Mouse (Mus musculus) yolk sac, embryonic 10.5 days (tissue): Measurements from ENCODE around the gene Hpcal1.
"Not testable (repeated sequence)": the region's sequence is repeated elsewhere in the genome, so short reads cannot be mapped to it uniquely, and the experiment has no call there.

Experiments used
- DNase-seq: peaks from one replicate; pipeline ENCODE4 v3.0.0-alpha.2; 2017; ENCODE audit warnings: low spot score

The Hpcal1 gene

GRCm38 (mm10) chr12:17740226-17740625 is 49.6 kb downstream of the Hpcal1 start:
- no peak for DNase-seq

DNA sequence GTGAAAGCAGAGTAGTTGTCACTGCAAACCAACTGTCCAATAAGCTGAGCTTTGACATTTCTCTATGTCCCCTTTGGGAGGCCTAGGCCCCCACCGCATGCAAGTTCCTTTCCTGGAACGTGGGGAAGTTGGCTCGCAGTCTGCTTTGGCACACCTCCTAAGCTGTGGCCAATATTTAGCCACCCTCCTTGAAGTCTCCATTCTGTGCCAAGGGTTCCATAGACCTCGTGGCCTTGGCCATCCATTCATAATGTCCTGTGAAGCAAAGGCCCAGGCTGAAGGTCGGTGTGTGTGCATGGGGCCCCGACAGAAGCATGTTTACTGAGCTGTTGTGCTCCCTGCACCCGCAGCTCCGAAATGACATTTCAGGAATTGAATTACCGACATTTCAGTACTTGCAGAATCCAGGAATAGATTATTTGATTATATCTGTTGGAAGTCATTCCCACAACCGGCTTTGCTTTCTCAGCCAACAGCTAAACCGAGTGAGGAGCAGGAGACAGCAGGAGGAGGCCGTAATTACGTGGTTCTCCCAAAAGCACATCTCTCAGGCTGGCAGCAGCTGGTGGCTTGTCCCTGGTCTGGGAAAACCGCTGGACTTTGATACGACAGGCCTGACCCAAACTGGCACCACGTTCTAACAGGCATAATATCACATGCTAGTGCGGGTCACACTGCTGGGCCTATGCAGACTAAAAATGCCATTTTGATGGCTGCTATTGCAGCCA is 51.1 kb downstream of the Hpcal1 start:
- DNase-seq = no peak

DNA sequence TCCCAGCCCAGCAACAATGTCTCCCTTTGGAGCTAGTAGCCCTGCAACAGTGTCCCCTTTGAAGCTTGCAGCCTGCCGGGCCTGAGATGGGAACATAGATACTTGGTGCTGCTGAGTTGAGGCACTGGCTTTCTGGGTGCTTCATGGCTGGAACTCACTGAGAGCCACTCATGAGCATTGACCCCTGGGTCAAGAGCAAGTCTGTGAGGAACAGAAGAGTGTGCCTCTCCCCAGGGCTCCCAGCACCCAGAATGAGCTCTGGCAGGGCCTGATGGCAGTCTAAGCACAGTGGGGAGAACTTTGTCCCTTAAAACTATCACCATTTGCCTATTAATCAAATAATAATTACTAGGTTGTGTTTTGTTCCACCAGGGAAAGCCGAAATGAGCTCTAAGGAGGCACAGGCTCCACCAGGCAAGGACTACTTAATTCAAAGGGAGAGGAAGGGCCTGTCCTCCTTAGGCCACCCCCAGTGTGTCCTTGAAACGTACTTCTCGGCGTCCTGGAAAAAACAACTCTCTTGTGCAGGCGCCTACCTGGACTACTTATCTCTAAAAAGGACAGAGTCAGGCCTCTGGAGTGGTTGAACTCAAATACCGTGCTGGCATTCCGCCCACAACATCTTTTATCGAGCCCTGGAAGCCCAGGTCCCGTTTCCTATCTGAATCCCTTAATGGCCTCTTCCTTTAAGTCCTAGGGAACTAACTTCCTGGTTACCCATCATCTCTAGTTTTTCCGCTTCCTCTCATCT is 52.1 kb downstream of the Hpcal1 start:
- DNase-seq = no peak

DNA sequence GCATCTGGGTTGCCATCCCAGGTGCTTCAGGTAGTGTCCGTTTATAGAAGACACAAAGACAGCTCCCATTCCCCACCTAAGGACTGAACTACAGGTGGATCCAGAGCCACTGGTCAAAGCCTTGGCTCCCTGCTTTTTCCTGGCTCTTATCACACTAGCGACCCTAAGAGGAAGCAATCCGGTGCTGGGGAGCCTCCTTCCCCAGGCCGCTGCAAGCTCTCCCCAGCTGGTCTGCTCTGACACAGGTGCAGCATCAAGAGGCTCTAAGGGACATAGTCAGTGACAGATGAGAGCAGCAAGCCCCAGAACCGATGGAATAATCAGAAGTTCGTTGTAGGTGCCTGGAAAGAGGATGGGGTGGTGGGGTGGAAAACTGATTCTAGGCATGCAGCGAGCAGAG is 54.8 kb downstream of the Hpcal1 start:
- no peak for DNase-seq

DNA sequence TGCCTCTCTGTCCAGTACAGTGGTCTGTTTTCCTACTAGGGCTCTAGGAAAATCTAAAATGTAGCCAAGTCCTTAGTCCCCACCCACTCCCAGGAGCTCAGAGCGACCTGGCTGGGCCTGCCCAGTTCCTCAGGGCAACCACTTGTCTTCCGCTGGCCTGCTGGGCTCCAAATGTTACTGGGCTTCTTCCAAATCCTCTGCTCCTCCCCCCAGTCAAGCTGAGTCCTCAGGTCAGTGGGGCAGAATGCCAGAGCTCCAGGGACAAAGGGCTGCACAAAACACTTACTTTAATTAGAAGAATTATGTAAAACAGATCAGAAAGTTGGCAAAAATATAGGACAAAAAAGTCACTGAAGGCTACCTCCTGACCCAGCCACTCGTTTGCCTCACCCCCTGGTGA is 56.1 kb downstream of the Hpcal1 start:
- no peak for DNase-seq

DNA sequence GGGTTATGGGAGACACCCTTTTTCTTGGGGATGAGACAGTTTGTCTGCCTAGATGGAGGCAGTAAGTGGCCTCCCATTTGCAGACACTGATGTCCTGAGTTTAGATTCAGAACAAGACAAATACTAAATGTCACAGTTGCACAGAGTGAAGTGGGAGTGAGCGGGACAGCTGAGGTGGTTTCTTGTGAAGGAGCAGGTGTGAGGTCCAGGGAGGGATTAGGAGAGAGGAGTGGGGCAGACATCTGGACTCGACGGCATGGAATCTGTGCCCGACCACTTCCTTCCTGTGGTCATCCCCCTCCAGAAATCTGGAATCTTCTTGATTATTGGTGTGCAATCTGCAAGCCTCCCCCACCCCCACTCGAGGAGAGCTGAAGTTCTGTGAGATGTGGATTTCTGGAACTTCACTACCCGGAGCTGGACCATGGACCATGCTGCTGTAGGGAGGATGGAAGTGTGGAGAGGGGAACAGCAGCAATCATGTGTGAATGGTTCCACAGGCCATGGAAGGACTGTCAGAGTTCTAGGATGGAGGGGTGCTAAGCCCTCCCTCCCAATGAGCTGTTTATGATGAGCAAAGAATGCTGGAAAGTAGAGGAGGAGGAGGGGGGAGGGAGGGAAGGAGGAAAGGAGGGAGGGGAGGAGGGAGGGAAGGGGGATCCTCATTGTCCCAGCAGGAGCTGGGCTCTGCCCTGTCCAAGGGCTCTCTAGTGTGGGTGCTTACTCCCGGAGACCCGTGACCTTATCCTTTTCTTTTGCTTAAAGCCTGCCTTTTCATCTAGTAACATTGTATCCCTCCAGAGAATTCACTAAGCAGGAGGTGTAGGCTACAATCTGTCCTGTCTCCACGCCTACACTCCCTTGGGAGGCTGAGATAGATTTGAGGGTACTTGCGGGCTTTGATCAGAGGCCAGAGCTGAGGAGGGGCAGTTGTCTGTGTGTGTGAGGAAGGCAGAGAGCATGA is 56.8 kb downstream of the Hpcal1 start:
- no peak for DNase-seq

GRCm38 (mm10) chr12:17748155-17748529 is 57.5 kb downstream of the Hpcal1 start:
- no peak for DNase-seq

- no peak for DNase-seq
Measured at GRCm38 (mm10) chr12:17749784-17750183, 59.1 kb downstream of the Hpcal1 start.

- DNase-seq = no peak
Measured at GRCm38 (mm10) chr12:17750500-17750899, 59.8 kb downstream of the Hpcal1 start.

DNA sequence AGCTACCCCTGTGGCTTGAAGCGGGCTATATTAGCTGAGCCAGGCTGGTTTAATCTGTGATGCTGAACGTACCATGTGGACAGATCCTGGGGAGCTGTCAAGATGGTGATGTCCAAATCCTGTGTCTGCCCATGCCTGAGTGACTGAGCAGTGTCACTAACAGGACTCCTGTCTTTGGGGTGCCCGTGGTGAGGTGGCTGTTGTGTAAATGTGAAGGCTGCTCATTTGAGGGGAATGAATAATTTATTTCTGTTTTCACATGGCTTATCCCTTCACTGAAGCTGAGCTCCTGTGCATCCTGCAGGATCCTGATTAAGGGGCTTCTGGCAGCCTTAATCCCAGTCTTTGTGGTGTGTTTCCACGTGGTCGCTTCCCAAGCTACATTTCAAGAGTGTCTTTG is 62.2 kb downstream of the Hpcal1 start:
- DNase-seq = no peak

GRCm38 (mm10) chr12:17754771-17755170 is 64.1 kb downstream of the Hpcal1 start:
- no peak for DNase-seq

DNA sequence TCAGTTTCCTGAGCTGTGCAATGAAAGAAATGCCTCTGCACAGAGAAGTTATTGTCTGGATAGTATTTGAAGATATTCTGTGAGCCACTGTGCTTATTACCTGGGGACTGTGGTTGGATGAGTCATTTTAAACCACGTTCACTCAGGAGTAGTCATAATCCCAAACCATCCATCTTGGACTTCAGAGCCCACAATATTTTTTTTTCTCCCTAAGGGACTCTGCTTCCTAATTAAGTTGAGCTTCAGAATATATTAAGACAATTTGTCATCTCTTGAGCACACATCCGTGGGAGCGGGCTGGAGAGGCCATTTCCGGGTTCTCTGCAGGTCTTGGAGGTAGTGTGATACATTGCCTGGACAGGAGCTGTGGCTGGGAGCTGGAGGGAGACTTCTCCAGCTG is 66.2 kb downstream of the Hpcal1 start:
- no peak for DNase-seq

DNA sequence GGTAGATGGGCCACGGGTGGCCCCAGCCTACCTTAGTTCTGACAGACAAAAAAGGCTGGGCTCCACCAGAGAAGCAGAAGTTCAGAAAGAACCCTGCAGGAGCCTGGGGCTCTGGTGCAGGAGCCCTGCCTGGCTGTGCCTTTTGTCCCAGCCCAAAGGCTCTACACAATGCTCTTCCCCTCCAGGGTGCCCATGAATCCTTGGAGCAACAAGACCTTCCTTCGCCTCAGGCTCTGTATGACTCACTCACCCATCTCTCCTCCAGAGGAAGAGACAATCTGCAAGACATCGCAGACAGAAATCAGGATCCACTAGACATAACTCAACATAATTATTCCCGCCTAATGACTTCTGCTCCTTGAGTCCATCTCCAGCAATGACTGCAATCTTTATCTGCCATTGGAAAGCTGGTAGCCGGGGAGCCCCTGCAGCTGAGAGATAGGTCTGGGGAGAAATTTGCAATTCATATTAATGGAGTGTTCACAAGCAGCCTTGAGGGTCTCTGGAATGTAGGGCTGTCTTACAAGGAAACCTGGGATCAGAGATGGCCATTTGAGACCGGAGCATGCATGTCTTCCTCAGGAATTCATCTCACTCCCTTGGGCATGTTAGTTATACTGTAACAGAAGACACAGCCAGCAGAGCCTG is 71.8 kb downstream of the Hpcal1 start:
- DNase-seq = no peak

GRCm38 (mm10) chr12:17763054-17763453 is 72.4 kb downstream of the Hpcal1 start:
- DNase-seq = no peak

DNA sequence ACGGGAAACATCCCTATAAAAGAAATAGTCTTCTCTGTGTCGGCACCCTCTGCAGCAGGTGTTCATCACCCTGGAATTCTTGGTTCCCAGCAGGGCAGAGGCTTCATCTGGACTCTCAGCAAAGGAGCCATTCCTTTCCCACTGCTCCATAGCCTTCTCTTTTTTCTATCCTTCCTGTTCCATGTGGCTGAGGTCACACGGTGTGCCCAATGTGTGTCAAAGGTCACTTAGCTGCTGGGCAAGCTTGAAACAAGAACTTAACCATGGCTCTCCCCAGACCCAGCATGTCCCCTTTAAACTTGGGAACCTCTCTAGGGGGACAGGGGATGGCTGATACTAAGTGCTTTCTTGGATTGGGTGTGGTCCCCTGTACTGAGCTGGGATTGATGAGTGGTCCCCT is 73.3 kb downstream of the Hpcal1 start:
- DNase-seq = no peak

GRCm38 (mm10) chr12:17767567-17767966 is 76.9 kb downstream of the Hpcal1 start:
- DNase-seq = not testable (repeated sequence)

DNA sequence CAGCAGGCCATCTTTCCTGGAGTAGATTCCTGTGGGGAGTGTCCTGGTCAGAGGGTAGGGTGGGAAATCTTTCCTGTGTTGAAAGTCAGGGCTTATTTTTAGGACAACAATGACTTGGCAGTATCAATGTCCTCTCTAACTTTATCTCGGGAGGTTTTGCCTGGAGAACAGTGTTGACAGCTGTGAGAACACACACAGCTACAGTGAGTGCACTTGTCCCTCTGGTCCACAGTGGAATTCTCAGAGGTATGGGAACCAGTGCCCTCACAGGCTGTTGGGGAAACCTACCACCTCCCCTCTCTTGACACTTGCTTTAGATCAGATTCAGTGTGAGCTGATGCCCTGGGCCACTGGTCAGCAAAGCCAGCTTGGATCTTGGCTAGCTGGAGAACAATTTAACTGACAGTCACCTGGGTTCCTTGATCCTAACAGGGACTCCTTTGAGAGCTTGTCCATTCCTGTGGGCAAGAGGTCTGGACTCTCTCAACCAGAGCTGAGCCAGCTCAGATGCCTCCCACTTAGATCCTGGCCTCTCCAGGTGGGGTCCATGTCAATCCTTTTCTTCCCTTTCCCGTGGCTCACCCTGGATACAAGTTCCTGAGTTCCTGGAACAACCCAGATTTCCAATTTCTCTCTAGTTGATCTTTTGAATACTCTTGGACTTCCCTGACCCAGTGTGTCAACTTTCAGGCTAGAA is 79.0 kb downstream of the Hpcal1 start:
- DNase-seq = no peak

DNA sequence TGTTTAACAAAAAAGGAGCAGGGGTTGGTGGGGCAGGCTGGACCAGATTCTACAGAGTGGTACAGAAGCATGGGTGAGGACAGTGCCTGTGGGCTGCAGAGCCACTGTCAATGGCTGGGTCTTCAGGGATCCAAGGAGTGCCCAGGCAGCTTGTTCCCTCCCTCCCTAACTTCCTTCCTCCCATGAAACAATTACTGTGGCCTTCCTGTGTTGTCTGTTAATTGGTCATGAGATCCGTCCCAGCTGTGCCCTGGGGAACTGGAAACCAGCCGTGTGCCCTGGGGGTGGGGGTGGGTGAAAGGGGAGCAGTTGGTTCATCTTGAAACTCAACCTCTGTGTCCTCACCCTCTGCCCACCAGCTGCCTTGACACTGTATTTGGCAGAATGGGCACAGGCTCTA is 79.9 kb downstream of the Hpcal1 start:
- no peak for DNase-seq

DNA sequence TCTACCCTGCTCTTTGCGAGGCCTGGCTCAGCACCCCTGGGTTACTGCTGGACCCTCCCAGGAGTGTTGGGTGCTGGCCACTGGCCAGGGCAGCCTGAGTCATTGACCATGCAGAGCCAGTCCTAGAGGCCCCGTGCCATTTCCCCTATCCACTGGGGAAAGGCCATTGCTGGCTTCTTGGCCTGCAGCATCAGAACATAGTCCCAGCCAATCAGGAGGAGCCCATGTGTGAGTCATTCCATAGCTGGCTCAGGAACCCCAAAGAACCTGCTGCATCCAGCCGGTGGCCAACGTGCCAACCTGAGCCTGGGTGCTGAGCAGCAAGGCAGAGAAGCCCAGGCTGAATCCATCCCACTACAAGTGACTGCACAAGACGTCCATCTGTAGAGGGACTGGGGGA is 83.1 kb downstream of the Hpcal1 start:
- not testable (repeated sequence) for DNase-seq

DNA sequence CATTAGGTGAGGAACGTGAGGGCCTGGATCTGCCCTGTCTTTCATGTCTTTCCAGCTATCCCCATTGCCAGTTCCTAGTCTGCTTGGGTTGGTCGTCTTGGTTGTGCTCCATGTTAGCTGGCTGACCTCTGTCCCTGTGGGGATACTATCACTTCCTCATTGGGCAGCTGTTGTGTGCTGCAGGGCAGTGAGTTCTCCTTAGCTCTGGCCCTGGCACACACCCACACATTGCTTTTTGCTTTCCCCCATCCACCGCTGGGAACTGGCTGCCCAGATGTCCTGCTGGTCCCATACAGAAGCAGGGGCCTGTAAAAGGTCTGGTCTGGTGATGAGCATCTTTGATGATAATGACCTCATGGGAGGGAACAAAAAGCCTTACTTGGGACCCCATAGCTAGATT is 84.2 kb downstream of the Hpcal1 start:
- DNase-seq = not testable (repeated sequence)

DNA sequence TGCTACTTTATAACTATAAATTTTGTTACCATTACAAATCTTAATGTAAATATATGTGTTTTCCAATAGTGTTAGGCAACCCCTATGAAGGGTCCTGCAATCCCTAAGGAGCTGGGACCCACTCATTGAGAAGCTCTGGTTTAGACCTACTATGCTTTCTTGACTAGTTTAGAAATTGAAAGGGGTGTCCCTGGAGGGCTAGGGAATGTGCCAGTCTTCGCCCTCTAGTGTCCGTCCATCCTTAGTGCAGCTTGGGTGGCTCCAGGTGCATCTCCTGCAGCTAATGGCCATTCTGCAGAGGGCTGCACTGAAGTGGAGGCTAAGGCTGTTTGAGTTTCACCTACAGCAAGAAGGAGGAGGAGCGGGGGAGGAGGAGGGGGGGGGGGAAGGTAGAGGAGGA is 87.7 kb downstream of the Hpcal1 start:
- peak; percentile 36 for DNase-seq
